Mouse (Mus musculus) T-helper 1 cell (primary cell): ENCODE data around the gene Rhoa.

ENCODE experiments used
- in situ Hi-C: fragments of 300-600 bp; cut with MboI, MseI; formaldehyde crosslinking; loops from one replicate; pipeline ENCODE4 v1.15.1; 2025; ENCODE audit warnings: high pct_unique_total_duplicates

Gene Rhoa

DNA sequence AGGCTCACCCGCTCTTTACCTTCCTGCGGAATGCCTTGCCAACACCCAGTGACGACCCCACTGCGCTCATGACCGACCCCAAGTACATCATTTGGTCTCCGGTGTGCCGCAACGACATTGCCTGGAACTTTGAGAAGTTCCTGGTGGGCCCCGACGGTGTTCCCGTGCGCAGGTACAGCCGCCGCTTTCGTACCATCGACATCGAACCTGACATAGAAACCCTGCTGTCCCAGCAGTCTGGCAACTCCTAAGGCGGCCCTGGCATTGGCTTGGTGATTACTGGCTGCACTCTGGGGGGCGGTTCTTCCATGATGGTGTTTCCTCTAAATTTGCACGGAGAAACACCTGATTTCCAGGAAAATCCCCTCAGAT lies 33.9 kb downstream of the Rhoa start:
- in situ Hi-C loops: loop anchor here (10.0 to 25.0 kb wide), 2 partner anchors 722 to 1965 kb away; partner anchors contain the start of genes Atrip, Elp6 and Trex1

- in situ Hi-C loops: loop anchor here (25.0 kb wide), 1 partner anchor 722 kb away; the partner anchor contains the start of genes Atrip and Trex1
Observed at GRCm38 (mm10) chr9:108340258-108341138, 34.6 kb downstream of the Rhoa start.

DNA sequence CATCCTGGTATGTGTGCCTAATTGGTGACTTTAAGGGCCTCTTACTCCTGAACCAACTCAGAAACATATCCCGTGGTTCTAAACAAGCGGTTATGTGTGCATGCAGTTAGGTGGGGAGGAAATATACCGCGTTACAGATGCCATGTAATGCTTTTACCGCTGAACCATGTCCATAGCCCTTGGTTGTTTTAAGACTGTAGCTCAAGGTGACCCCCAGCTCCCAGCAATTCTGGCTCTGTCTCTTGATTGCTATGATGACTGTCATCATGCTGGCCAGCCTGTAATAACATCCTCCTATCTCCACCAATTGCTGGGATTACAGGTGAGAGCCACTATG lies 35.2 kb downstream of the Rhoa start:
- in situ Hi-C loops: loop anchor here (25.0 kb wide), 1 partner anchor 721 kb away; the partner anchor contains the start of genes Atrip and Trex1

DNA sequence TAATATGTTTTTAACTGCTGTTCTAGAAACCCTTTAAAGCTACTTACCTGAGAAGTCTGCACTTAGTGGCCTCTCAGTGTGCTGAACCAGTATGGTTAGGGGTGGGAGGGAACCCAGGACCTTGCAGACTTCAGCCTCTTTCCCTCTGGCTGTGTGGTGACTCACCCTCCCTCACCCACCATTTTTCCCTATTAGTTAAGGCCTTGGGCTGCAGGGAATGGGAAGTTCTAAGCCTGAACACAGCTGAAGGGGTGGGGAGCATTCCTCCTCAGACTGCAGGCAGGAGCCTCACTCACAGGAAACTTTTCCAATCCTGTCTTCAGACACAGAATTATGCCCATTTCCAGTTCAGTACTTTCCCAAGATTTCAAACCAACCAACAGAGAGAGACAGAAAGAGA lies 35.9 kb downstream of the Rhoa start:
- in situ Hi-C loops: loop anchor here (25.0 kb wide), 1 partner anchor 720 kb away; the partner anchor contains the start of genes Atrip and Trex1

DNA sequence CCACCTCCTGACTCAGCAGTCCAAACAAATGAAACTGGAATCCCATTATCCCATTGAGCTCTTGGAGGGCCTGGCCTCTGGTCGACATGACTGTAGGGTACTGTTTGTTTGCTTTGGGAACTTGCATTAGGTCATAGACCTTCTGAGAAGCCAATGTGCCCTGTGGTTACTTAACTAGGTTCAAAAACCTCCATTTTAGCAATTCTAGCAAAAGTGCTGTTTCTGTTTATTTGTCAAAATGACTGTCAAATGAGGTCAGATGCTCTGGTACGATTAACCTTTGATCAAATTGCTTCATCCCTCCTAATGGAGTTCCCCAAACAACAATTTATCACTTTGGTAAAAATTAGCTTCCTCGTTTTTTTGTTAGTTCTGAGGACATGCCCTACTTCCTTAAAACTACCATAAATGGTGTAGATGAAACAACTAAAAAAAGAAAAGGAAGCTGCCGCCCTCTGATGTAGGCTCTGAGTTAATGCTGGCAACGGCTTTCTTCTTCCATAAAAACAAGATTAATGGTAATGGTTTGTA lies 36.4 kb downstream of the Rhoa start:
- in situ Hi-C loops: loop anchor here (25.0 kb wide), 1 partner anchor 720 kb away; the partner anchor contains the start of genes Atrip and Trex1

DNA sequence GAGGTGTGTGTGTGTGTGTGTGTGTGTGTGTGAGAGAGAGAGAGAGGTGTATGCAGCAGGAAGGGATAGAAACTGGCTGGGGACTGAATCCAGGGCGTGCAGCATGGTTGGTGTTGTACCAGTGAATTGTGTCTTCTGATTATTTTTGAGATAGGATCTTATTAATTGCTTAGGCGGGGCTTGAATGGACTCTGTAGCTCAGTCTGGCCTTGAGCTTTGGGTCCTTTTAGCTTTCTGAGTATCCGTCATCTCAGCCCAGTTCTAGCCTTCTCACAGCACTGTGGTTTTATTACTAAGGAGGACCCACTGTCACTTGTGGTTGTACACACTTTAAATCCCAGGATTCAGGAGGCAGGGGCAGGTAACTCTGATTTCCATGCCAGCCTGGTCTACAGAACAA lies 37.4 kb downstream of the Rhoa start:
- in situ Hi-C loops: loop anchor here (25.0 kb wide), 1 partner anchor 719 kb away; the partner anchor contains the start of genes Atrip and Trex1

GRCm38 (mm10) chr9:108343835-108344234 lies 37.9 kb downstream of the Rhoa start:
- in situ Hi-C loops: loop anchor here (25.0 kb wide), 1 partner anchor 718 kb away; the partner anchor contains the start of genes Atrip and Trex1

- in situ Hi-C loops: loop anchor here (25.0 kb wide), 1 partner anchor 718 kb away; the partner anchor contains the start of genes Atrip and Trex1
Observed at GRCm38 (mm10) chr9:108344471-108344870, 38.5 kb downstream of the Rhoa start.

- in situ Hi-C loops: loop anchor here (25.0 kb wide), 1 partner anchor 715 kb away; the partner anchor contains the start of genes Atrip and Trex1
Observed at GRCm38 (mm10) chr9:108347024-108347423, 41.1 kb downstream of the Rhoa start.

DNA sequence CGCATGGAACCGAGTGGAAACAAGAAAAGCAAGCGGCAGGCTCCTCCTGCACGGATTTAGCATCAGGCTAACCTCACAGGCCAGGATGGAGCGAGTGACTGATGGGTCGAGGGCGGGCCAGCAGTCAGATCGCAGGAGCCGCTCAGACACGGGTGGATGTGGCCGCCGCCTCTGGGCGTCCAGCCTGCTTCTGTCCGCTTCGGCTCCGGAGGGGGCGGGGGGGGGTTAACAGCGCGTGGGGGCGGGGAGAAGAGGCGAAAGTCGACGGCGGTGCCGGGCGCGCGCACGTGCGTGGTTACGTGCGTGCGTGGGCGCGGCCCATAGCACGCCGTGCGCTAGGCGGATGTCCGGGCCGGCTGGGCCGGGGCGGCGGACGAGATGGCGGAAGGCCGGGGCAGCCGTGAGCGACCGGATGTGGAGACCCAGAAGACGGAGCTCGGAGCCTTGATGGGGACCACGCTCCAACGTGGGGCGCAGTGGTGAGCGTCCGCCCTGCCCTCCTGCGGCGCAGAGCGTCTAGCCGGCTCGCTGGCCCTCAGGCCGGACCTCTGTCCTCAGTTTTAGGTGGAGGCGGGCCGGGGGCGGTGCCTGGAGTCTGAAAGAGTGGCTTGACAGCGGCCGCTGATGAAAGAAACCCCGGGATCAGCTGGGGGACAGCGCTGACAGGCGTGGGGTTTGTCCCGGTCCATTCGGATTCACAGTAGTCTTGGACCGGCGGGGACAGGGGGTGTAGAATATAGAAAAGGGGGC lies 41.8 kb downstream of the Rhoa start, which contains the start of gene Usp4:
Gene Usp4, plus strand, starts transcription at position 314 of the 750 bp plus-strand sequence.
- in situ Hi-C loops: loop anchor here (25.0 kb wide), 1 partner anchor 715 kb away; the partner anchor contains the start of genes Atrip and Trex1

DNA sequence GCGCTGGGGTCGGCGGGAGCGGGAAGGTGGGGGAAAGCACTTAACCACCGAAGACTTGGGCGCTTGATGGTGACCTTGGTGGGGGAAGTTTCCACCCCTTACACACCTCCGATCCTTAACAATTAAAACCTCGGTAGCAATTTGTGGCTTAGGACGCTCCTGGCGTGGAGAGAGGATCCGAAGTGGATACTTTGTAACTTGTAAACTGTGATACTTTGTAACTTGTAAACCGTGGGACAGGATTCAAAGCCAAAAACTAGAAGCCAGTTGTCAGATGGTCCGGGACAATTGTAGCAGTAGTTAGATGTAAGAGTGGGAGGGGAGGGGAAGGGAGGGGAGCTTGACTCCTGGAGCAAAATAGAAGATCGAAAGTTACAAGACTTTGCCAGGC lies 42.4 kb downstream of the Rhoa start:
- in situ Hi-C loops: loop anchor here (25.0 kb wide), 1 partner anchor 714 kb away; the partner anchor contains the start of genes Atrip and Trex1

- in situ Hi-C loops: loop anchor here (25.0 kb wide), 1 partner anchor 713 kb away; the partner anchor contains the start of genes Atrip and Trex1
Observed at GRCm38 (mm10) chr9:108349727-108350126, 43.8 kb downstream of the Rhoa start.

DNA sequence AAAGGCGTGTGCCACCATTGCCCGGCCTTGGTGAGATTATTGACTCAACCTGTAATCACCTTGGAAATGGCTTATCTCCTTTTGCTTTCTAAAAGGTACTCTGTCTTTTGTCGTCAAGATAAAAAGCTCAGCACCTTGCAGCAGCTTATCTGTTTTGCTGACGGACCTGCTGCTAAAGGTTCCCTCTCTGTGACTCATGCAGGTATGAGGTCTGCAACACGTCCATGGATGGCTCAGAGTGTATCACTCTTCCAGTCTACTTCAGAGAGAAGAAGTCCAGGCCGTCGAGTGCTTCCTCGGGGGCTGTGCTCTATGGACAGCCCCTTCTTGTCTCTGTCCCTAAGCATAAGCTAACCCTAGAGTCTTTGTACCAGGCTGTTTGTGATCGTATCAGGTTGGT lies 72.3 kb downstream of the Rhoa start:
- in situ Hi-C loops: loop anchor here (5.0 kb wide), 1 partner anchor 164 kb away; no protein-coding TSS in a partner anchor

GRCm38 (mm10) chr9:108378736-108379135 lies 72.8 kb downstream of the Rhoa start:
- in situ Hi-C loops: loop anchor here (5.0 kb wide), 1 partner anchor 164 kb away; no protein-coding TSS in a partner anchor

DNA sequence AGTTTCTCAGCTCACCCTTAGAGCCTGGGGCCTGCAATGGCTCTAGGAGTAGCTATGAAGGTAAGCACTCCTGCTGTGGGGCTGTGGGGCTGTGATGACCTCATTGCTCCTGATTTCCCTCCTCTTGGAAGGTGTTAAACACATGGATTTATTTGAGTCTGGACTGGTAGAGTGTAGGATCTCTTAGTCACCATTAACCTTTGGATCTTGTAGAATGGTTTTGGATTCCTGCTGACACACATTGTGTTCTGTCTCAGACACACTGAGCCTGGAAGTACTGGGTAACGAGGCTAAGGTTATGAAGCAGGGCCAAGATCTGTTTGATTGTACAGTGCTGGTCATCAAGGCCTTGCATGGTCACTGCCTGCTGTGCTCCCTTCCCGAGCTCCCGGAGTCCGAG lies 73.4 kb downstream of the Rhoa start:
- in situ Hi-C loops: loop anchor here (5.0 kb wide), 1 partner anchor 163 kb away; no protein-coding TSS in a partner anchor

DNA sequence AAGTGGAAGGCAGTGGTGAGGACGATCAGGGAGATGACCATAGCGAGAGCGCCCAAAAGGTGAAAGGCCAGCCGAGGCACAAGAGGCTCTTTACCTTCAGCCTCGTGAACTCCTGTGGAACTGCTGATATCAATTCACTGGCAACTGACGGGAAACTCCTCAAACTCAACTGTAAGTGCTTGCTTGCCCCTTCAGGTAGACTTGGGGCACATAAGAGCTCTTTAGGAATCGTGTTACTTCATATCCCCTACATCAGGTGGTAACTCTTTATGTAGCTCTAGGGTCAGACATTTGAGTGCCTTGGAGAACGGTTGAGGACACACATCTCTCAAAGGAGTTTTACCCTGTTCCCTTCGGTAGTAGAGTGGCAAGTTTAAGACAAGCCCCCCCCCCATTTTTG lies 75.5 kb downstream of the Rhoa start:
- in situ Hi-C loops: loop anchor here (10.0 kb wide), 1 partner anchor 57 kb away; no protein-coding TSS in a partner anchor

GRCm38 (mm10) chr9:108385006-108385405 lies 79.1 kb downstream of the Rhoa start:
- in situ Hi-C loops: loop anchor here (10.0 kb wide), 1 partner anchor 60 kb away; no protein-coding TSS in a partner anchor

GRCm38 (mm10) chr9:108386816-108387215 lies 80.9 kb downstream of the Rhoa start:
- in situ Hi-C loops: loop anchor here (10.0 kb wide), 1 partner anchor 62 kb away; no protein-coding TSS in a partner anchor
